Mouse (Mus musculus) liver, embryonic 12.5 days (tissue): Measurements from ENCODE around the gene Far2. TPM values are rescaled to one million over a fixed set of nuclear protein-coding genes. Genes with fewer than 3 reads are reported as not detected.

Experiments
- ATAC-seq: fragments of 200-750 bp; cut with Nextera tagmentation; 2 replicates; pipeline ENCODE4 v1.8.0; 2017; ENCODE audit warnings: moderate number of reproducible peaks, mild to moderate bottlenecking, moderate library complexity
- H3K27ac ChIP-seq: fragments of 300-500 bp; sonication (generic); 2 replicates; pipeline ENCODE4 v1.5.1; 2016; ENCODE audit warnings: mild to moderate bottlenecking
- H3K27me3 ChIP-seq: fragments of 300-500 bp; sonication (generic); replicated peaks from 2 replicates; pipeline ENCODE4 v1.6.1; 2016; ENCODE audit warnings: mild to moderate bottlenecking, moderate library complexity
- H3K36me3 ChIP-seq: fragments of 300-500 bp; sonication (generic); 2 replicates; pipeline ENCODE4 v1.6.1; 2016; ENCODE audit warnings: mild to moderate bottlenecking, moderate library complexity
- H3K4me1 ChIP-seq: fragments of 300-500 bp; sonication (generic); 2 replicates; pipeline ENCODE4 v1.6.1; 2016
- H3K4me2 ChIP-seq: fragments of 300-500 bp; sonication (generic); 2 replicates; pipeline ENCODE4 v1.6.1; 2016; ENCODE audit warnings: mild to moderate bottlenecking, moderate library complexity
- H3K4me3 ChIP-seq: fragments of 300-500 bp; sonication (generic); 2 replicates; pipeline ENCODE4 v1.5.1; 2016; ENCODE audit warnings: mild to moderate bottlenecking, moderate library complexity
- H3K9ac ChIP-seq: fragments of 300-500 bp; sonication (generic); 2 replicates; pipeline ENCODE4 v1.6.1; 2016; ENCODE audit warnings: mild to moderate bottlenecking, moderate library complexity
- H3K9me3 ChIP-seq: fragments of 300-500 bp; sonication (generic); replicated peaks from 2 replicates; pipeline ENCODE4 v1.6.1; 2016; ENCODE audit warnings: mild to moderate bottlenecking, moderate library complexity
- WGBS: fragments of 180-500 bp; shearing (Covaris S2); methylation state at CpG from one replicate; pipeline ENCODE4 v1.1.7; 2016; ENCODE audit not compliant: insufficient replicate concordance; 5-methylcytosine and 5-hydroxymethylcytosine counted together
- polyA plus RNA-seq: library from polyadenylated mRNA; unstranded; fragments of >200 nt; fragmentation: Nextera tagmentation; extraction: Ambion mirVana; gene quantifications from 2 replicates; pipeline ENCODE4 v1.2.1, GENCODE M21; 2016

Gene Far2
- 0.93 and 1.3 TPM in 2 replicates for polyA plus RNA-seq

DNA sequence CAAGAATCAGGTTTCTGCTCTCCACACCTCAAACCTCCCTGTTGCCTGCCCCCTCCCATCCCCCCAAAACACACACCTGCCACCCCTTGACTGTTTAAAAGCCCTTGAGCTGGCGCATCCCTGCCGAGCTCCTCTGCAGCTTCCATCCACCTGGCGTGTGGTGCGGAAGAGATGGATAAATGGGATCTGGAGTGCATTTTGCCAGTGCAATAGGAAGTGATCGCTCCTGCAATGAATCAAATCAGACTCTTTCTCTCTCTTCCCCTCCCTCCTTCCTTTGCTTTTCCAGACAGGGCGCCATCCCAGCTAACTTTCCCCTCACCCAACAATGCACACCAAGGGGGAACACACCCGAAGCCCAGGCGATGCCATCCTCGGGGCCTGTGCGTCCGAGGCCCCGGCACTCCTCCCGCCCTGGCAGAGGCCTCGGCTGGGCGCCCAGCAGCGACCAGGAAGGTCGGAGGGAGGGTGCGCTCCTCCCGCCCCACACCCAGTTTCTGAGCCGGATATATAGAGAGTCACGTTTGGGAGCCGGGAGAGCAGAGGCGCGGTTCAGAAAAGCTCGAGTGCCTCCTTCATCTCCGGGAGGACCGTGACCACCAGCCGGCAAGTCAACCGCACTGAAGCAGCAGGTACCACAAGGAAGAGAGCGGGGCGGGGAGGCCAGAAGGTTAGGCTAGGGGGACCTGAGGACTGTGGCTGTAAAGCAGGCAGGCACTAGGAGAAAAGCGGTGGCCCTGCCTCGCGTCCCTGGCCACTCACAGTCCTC, at the start of gene Far2:
TSS of gene Far2 (plus strand) at position 379 of the 769 bp plus-strand sequence.
- Histone ChIP-seq H3K4me1 (no peaks in the 10 kb centered on the region), H3K9me3 (no peaks in the 10 kb centered on the region), H3K9ac (no peak within 1 kb of the TSS), H3K4me2 (peak within 1 kb of the TSS; percentile 40), H3K27ac (no peak within 1 kb of the TSS), H3K27me3 (peaks cover 19% of the 10 kb centered on the region), H3K4me3 (peak within 1 kb of the TSS; percentile 1; the same call in 1 of the 2 replicates), H3K36me3 (no peaks in the 10 kb centered on the region)
- ATAC-seq, result no peak
- 9% methylated on average over 34 of the region's 34 CpGs for WGBS

GRCm38 (mm10) chr6:148000483-148000882, 46.6 kb upstream of the Far2 start:
- Histone ChIP-seq H3K4me2 (no peak overlapping the region), H3K9ac (no peak overlapping the region), H3K4me3 (no peak overlapping the region), H3K27me3 (no peaks in the 10 kb centered on the region), H3K36me3 (no peaks in the 10 kb centered on the region), H3K9me3 (no peaks in the 10 kb centered on the region), H3K27ac (no peak overlapping the region), H3K4me1 (no peaks in the 10 kb centered on the region)
- ATAC-seq, result no peak
- 62% methylated on average over 2 of the region's 2 CpGs for WGBS

DNA sequence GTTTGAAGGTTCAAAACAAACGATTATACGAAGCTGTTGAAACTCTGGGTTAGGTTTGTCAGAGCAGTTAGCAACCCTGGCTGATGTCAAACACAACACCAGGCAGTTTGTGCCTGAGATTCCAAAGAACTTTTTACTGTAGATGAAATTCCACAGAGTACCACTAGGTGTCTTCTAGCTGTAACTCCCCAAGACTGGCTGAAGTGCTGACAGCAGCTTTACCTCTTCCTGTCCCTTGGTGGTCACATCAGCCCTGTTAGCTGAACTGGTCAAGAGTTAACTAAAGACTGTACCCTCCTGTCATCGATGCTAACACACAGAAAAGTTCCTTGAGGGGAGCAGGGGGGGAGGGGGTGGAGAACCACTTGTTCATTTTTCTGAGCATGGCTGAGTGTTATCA, 46.0 kb upstream of the Far2 start:
- no peaks in the 10 kb centered on the region for H3K4me1 ChIP-seq
- WGBS, result 25% methylated on average over 3 of the region's 3 CpGs

GRCm38 (mm10) chr6:148006118-148006837, 40.8 kb upstream of the Far2 start:
- Histone ChIP-seq H3K4me1 (no peaks in the 10 kb centered on the region), H3K27me3 (no peaks in the 10 kb centered on the region), H3K4me2 (no peak overlapping the region), H3K36me3 (no peaks in the 10 kb centered on the region), H3K9ac (no peak overlapping the region), H3K27ac (no peak overlapping the region), H3K9me3 (no peaks in the 10 kb centered on the region), H3K4me3 (no peak overlapping the region)
- WGBS, result 53% methylated on average over 11 of the region's 11 CpGs
- no peak for ATAC-seq

More for the DNA sequence above, 46.0 kb upstream of the Far2 start:
- ATAC-seq, result no peak
- no peak overlapping the region for H3K9ac ChIP-seq
- no peak overlapping the region for H3K4me2 ChIP-seq
- no peaks in the 10 kb centered on the region for H3K9me3 ChIP-seq
- no peak overlapping the region for H3K27ac ChIP-seq
- no peaks in the 10 kb centered on the region for H3K27me3 ChIP-seq
- H3K4me3 ChIP-seq, result no peak overlapping the region
- H3K36me3 ChIP-seq, result no peaks in the 10 kb centered on the region

DNA sequence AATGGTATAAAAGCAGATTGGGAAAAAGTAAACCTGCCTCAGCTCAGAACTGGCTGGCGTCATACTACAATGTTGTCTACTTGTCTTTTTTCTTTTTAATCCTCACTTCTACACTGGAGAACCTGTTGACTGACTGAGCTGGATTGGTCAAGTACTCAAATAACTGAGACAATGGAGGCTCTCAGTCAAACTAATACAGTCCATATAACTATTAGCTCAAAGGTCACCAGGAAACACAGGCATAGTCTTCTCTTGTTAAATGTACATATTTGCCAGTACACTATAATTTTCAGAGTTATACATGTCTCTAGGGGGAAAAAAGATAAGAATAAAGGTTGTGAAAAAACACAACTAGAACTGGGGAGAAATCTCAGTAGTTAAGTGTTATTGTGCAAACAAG, 6.3 kb upstream of the Far2 start:
- ATAC-seq, result no peak
- Histone ChIP-seq H3K4me2 (no peak overlapping the region), H3K27ac (no peak overlapping the region), H3K9ac (no peak overlapping the region), H3K36me3 (no peaks in the 10 kb centered on the region), H3K9me3 (no peaks in the 10 kb centered on the region), H3K4me1 (no peaks in the 10 kb centered on the region), H3K27me3 (no peaks in the 10 kb centered on the region), H3K4me3 (no peak overlapping the region)
- 71% methylated on average over 1 of the region's 1 CpGs for whole genome bisulfite sequencing

DNA sequence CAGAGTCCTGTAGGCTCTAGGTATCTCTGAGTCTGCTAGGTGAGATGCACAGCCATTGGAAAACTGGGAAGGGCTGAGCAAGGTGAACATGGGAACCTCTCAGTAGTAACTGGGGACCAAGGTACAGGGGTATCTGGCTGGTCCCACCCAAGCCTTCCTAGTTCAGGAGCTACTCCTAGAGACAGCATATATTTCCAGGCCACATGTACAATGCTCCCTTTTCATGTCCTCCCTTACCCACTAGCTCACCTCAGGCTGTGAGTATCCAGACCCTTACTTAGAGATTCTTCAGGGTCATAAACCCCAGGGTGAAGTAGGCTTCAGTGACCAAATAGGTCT, 560 bp downstream of the Far2 start:
- Histone ChIP-seq H3K36me3 (no peaks in the 10 kb centered on the region), H3K27ac (no peak overlapping the region), H3K9me3 (no peaks in the 10 kb centered on the region), H3K4me3 (no peak overlapping the region), H3K4me2 (no peak overlapping the region), H3K9ac (no peak overlapping the region), H3K4me1 (no peaks in the 10 kb centered on the region), H3K27me3 (peaks cover 19% of the 10 kb centered on the region)
- ATAC-seq, result no peak

- Histone ChIP-seq H3K9me3 (no peaks in the 10 kb centered on the region), H3K27ac (no peak overlapping the region), H3K9ac (no peak overlapping the region), H3K4me1 (no peaks in the 10 kb centered on the region), H3K4me3 (no peak overlapping the region), H3K36me3 (no peaks in the 10 kb centered on the region), H3K27me3 (no peaks in the 10 kb centered on the region), H3K4me2 (no peak overlapping the region)
- no peak for ATAC-seq
- WGBS, result 67% methylated on average over 3 of the region's 3 CpGs
These were observed 16.1 kb downstream of the Far2 start for GRCm38 (mm10) chr6:148063131-148063530.

DNA sequence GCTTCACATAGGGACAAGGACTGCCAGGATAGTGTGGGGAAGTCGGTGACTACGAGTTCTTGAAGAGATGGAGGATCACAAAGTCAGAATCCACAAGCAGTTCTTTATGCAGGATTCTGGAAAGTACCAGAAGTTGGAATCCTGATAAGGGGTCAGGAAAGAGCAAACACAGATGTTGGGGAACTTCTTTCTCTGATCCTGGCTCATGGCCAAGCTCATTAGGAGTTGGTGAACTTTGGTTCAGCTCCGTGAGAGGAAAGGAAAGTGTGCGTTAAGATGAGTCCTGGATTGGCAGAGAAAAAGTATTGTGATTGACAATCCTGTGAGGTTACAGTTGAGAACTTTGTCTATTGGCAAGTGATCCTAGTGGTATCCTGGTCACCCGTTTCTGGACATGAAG, 19.2 kb downstream of the Far2 start:
- Histone ChIP-seq H3K4me1 (no peaks in the 10 kb centered on the region), H3K4me2 (no peak overlapping the region), H3K27ac (no peak overlapping the region), H3K4me3 (no peak overlapping the region), H3K9ac (no peak overlapping the region), H3K27me3 (no peaks in the 10 kb centered on the region), H3K9me3 (no peaks in the 10 kb centered on the region), H3K36me3 (no peaks in the 10 kb centered on the region)
- ATAC-seq, result no peak
- 72% methylated on average over 5 of the region's 5 CpGs for WGBS

GRCm38 (mm10) chr6:148068786-148069185, 21.7 kb downstream of the Far2 start:
- Histone ChIP-seq H3K9me3 (no peaks in the 10 kb centered on the region), H3K4me1 (no peaks in the 10 kb centered on the region), H3K4me2 (no peak overlapping the region), H3K27ac (no peak overlapping the region), H3K9ac (no peak overlapping the region), H3K4me3 (no peak overlapping the region), H3K36me3 (no peaks in the 10 kb centered on the region), H3K27me3 (no peaks in the 10 kb centered on the region)
- ATAC-seq, result no peak
- 82% methylated on average over 4 of the region's 4 CpGs for WGBS

- Histone ChIP-seq H3K4me3 (no peak overlapping the region), H3K4me2 (no peak overlapping the region), H3K4me1 (no peaks in the 10 kb centered on the region), H3K27me3 (no peaks in the 10 kb centered on the region), H3K9me3 (no peaks in the 10 kb centered on the region), H3K27ac (no peak overlapping the region), H3K9ac (no peak overlapping the region), H3K36me3 (no peaks in the 10 kb centered on the region)
- whole genome bisulfite sequencing, result 71% methylated on average over 3 of the region's 3 CpGs
- no peak for ATAC-seq
These were observed 26.5 kb downstream of the Far2 start for GRCm38 (mm10) chr6:148073599-148073998.

DNA sequence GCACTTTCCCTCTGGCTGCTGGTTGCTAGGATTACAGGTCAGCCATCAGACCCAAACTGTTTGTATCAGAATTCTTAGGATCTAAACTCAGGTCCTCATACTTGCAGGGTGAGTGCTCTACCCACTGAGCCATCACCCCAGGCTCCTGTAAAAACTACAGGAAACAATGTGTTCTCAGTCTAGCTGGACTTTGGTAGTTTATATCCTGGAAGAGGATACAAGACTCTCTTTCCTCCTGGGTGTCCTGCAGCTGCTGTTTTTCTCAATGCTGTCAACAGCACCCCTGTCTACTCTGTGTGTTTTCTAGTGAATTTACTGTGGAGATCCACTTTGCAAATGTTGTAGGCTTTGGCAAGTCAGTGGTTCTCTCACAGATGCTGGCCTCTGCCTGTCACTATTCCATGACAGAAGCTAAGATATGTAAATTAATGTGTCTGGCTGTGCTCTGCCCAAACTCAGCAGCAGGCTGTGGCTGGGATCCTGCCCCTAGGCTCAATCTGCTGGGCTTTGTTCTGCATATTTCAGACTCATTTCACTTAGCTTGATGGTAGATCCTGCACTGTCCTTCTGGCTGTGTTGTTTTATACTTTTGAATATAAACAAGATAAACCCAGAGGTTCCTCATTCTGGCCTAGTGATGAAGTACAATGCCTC, 27.3 kb downstream of the Far2 start:
- no peaks in the 10 kb centered on the region for H3K9me3 ChIP-seq
- no peaks in the 10 kb centered on the region for H3K27me3 ChIP-seq
- H3K4me3 ChIP-seq, result no peak overlapping the region
- H3K4me2 ChIP-seq, result no peak overlapping the region
- H3K36me3 ChIP-seq, result no peaks in the 10 kb centered on the region
- no peak overlapping the region for H3K27ac ChIP-seq
- no peaks in the 10 kb centered on the region for H3K4me1 ChIP-seq
- no peak for ATAC-seq
- H3K9ac ChIP-seq, result no peak overlapping the region

GRCm38 (mm10) chr6:148083864-148084263, 36.8 kb downstream of the Far2 start:
- Histone ChIP-seq H3K9ac (no peak overlapping the region), H3K27ac (no peak overlapping the region), H3K36me3 (no peaks in the 10 kb centered on the region), H3K4me1 (no peaks in the 10 kb centered on the region), H3K27me3 (no peaks in the 10 kb centered on the region), H3K4me3 (no peak overlapping the region), H3K9me3 (no peaks in the 10 kb centered on the region), H3K4me2 (no peak overlapping the region)
- 65% methylated on average over 2 of the region's 2 CpGs for WGBS
- ATAC-seq, result no peak
